Mouse (Mus musculus): Measurements from ENCODE around the gene Scg5. TPM values are rescaled to one million over a fixed set of nuclear protein-coding genes. Genes with fewer than 3 reads are reported as not detected.

The Scg5 gene
- total RNA-seq, 2 experiments from 2014 or later: 31.9 to 35.1 TPM

GRCm38 (mm10) chr2:113756924-113757524 is 71.9 kb downstream of the Scg5 start:
- DNase-seq: no peak

DNA sequence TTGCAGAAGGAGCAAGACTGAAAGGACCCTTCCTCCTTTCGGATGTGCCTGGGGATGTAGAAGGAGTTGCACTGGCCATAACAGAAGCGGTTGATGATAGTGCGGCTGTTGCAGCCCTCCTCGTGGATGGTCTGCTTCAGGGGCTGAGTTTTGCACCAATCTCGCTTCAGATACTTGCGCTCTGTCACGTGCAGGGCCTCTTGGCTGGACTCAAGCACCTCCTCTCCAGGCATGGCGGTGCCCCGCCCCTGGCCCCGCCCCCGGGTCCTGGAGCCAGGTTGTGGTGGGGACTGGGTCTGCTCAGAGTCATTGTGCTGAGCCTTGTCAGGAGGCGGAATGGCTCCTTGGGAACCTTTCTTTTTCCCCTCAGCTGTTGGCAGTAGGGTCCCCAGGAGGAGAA is 79.2 kb downstream of the Scg5 start:
- no peak for DNase-seq

- DNase-seq: no peak
These were observed 79.6 kb downstream of the Scg5 start for GRCm38 (mm10) chr2:113749309-113749708.

DNA sequence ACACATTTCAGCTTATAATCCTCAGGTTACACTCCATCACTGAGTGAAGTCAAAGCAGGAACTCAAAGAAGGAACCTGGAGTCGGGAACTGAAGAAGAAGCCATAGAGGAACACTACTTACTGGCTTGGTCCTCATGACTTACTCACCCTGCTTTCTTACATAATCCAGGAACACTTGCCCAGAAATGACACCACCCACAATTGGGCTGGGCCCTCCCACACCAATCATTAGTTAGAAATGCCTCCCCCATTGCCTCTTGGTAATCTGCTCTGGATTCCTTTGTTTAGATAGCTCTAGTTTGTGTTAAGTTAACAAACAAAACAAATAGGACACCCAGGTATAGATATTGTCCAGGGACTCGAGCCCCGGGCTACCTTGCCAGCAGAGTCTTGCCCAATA is 100.3 kb downstream of the Scg5 start:
- DNase-seq: no peak

Other genes starting within 250 kb of the Scg5 start
- gene Grem1, start 70.5 kb downstream of the Scg5 start, total RNA-seq (2021): under 1 TPM; 0.20 TPM
- 1 to 10 TPM; 3.9 to 4.2 TPM for gene Arhgap11a, start 19.5 kb upstream of the Scg5 start, total RNA-seq (2021)
- gene Gjd2, start 184.5 kb upstream of the Scg5 start, total RNA-seq (2021): 1 to 10 TPM; 4.1 to 4.9 TPM
- gene Actc1, start 224.4 kb upstream of the Scg5 start, total RNA-seq (2021): not detected

Measured in adrenal gland, postnatal 36 days (tissue).